In genomic region chr3:116512151-116512903, GRCm38 (mm10) we compare ENCODE assay signal across 8 mouse cellular contexts. TPM values are rescaled to one million over a fixed set of nuclear protein-coding genes. Genes with fewer than 3 reads are reported as not detected.
DNase-seq lines count a peak whose midpoint lies in the region; ATAC-seq and TF ChIP-seq lines count a peak whose summit lies in the region.

No protein-coding gene starts in this region.

- intact Hi-C loops in gastrocnemius, postnatal 36 days (cut with DNase I), result loop anchor here (10.0 kb wide), 1 partner anchor 322 kb away; no protein-coding TSS in a partner anchor

- TF ChIP-seq EP300 in ES-Bruce4 (IDR thresholded peaks at IDR 0.05; ENCODE audit: insufficient read depth, low read depth, low read length), result no peak

- peak; percentile 38 for ATAC-seq in hindbrain, embryonic 13.5 days (ENCODE audit: low FRiP score)
- ATAC-seq in liver, embryonic 13.5 days (ENCODE audit: low read depth), result no peak
- peak; percentile 32 for ATAC-seq in neural tube, embryonic 15.5 days (ENCODE audit: low FRiP score)

- TF ChIP-seq CTCF in ES-Bruce4 (IDR thresholded peaks at IDR 0.05; ENCODE audit: low read depth, low read length), result peak; percentile 74

- no peaks in the 10 kb centered on the region for H3K4me1 ChIP-seq in ES-Bruce4 (ENCODE audit: control insufficient read depth, insufficient read depth, low read length)
- peaks cover 15% of the 10 kb centered on the region for H3K4me1 ChIP-seq in hindbrain, embryonic 13.5 days (replicated peaks)
- peaks cover 34% of the 10 kb centered on the region for H3K4me1 ChIP-seq in liver, embryonic 13.5 days (replicated peaks)
- H3K4me1 ChIP-seq in neural tube, embryonic 15.5 days, result peaks cover 19% of the 10 kb centered on the region

- no peaks in the 10 kb centered on the region for H3K27me3 ChIP-seq in ES-Bruce4 (ENCODE audit: control insufficient read depth, insufficient read depth, low read length, poor library complexity, severe bottlenecking)
- H3K27me3 ChIP-seq in hindbrain, embryonic 13.5 days, result no peaks in the 10 kb centered on the region
- no peaks in the 10 kb centered on the region for H3K27me3 ChIP-seq in liver, embryonic 13.5 days
- no peaks in the 10 kb centered on the region for H3K27me3 ChIP-seq in neural tube, embryonic 15.5 days (replicated peaks)

- no peak overlapping the region for H3K27ac ChIP-seq in ES-Bruce4 (ENCODE audit: insufficient read depth, low read length)
- H3K27ac ChIP-seq in hindbrain, embryonic 13.5 days, result no peak overlapping the region
- no peak overlapping the region for H3K27ac ChIP-seq in liver, embryonic 13.5 days
- peak overlapping the region; percentile 71; the same call in 1 of the 2 replicates for H3K27ac ChIP-seq in neural tube, embryonic 15.5 days (replicated peaks)

- peak overlapping the region; percentile 67 for H3K4me2 ChIP-seq in hindbrain, embryonic 13.5 days
- H3K4me2 ChIP-seq in liver, embryonic 13.5 days, result peak overlapping the region; percentile 83
- H3K4me2 ChIP-seq in neural tube, embryonic 15.5 days, result peak overlapping the region; percentile 74

- WGBS in hindbrain, embryonic 13.5 days, result 45% methylated on average over 12 of the region's 12 CpGs
- WGBS in liver, embryonic 13.5 days (ENCODE audit: insufficient replicate concordance), result 35% methylated on average over 12 of the region's 12 CpGs
- 47% methylated on average over 12 of the region's 12 CpGs for WGBS in neural tube, embryonic 15.5 days

- H3K9me3 ChIP-seq in ES-Bruce4 (replicated peaks; ENCODE audit: control insufficient read depth, insufficient read depth, low read length, poor library complexity, severe bottlenecking), result no peaks in the 10 kb centered on the region
- no peaks in the 10 kb centered on the region for H3K9me3 ChIP-seq in hindbrain, embryonic 13.5 days
- H3K9me3 ChIP-seq in liver, embryonic 13.5 days (replicated peaks), result no peaks in the 10 kb centered on the region
- H3K9me3 ChIP-seq in neural tube, embryonic 15.5 days (replicated peaks), result no peaks in the 10 kb centered on the region

- peak; percentile 71 for DNase-seq in kidney, adult 11 months
- DNase-seq in kidney, adult 18-20 months, result no peak
- DNase-seq in cerebellum, adult 9-11 months, result peak; percentile 56
- peak; percentile 24 for DNase-seq in liver, embryonic 13.5 days
- no peak for DNase-seq in gastrocnemius, postnatal 36 days

- no peak overlapping the region for H3K4me3 ChIP-seq in ES-Bruce4 (ENCODE audit: low read depth, low read length)
- H3K4me3 ChIP-seq in hindbrain, embryonic 13.5 days, result peak overlapping the region; percentile 61
- H3K4me3 ChIP-seq in liver, embryonic 13.5 days (replicated peaks), result peak overlapping the region; percentile 62
- peak overlapping the region; percentile 62 for H3K4me3 ChIP-seq in neural tube, embryonic 15.5 days (replicated peaks)

- no peak for TF ChIP-seq POLR2A in ES-Bruce4 (IDR thresholded peaks at IDR 0.05; ENCODE audit: insufficient read depth, low read length)

- no peak overlapping the region for H3K9ac ChIP-seq in ES-Bruce4 (ENCODE audit: low read depth, poor library complexity, severe bottlenecking)
- 0 out of 2 replicates have a peak overlapping the region, but pooled peaks have one; percentile 73 for H3K9ac ChIP-seq in hindbrain, embryonic 13.5 days
- no peak overlapping the region for H3K9ac ChIP-seq in liver, embryonic 13.5 days
- peak overlapping the region; percentile 63; the same call in 1 of the 2 replicates for H3K9ac ChIP-seq in neural tube, embryonic 15.5 days (replicated peaks)

- no peaks in the 10 kb centered on the region for H3K36me3 ChIP-seq in ES-Bruce4 (ENCODE audit: control insufficient read depth, insufficient read depth, low read length, poor library complexity, severe bottlenecking)
- H3K36me3 ChIP-seq in hindbrain, embryonic 13.5 days, result no peaks in the 10 kb centered on the region
- no peaks in the 10 kb centered on the region for H3K36me3 ChIP-seq in liver, embryonic 13.5 days
- 0 out of 2 replicates have a peak, but pooled peaks cover 2% of the 10 kb centered on the region for H3K36me3 ChIP-seq in neural tube, embryonic 15.5 days

RNA-seq across cellular contexts. Expression of gene Dbt, which starts 0.5 kb away (rescaled TPM):
- polyA plus RNA-seq in ES-Bruce4 (2011; ENCODE audit: insufficient read depth, insufficient read length, low read depth, missing spikeins), result 34.4 and 37.6 TPM in 2 replicates
- 11.8 and 12.9 TPM in 2 replicates for polyA plus RNA-seq in hindbrain, embryonic 13.5 days (2015; fragmentation: Nextera tagmentation; extraction: Ambion mirVana)
- polyA plus RNA-seq in liver, embryonic 13.5 days (2015; fragmentation: Nextera tagmentation; extraction: Ambion mirVana), result 9.1 and 11.9 TPM in 2 replicates
- polyA plus RNA-seq in neural tube, embryonic 15.5 days (2015; fragmentation: Nextera tagmentation; extraction: Ambion mirVana), result 13.7 and 15.4 TPM in 2 replicates
- total RNA-seq in gastrocnemius, postnatal 36 days (2021), result 10 to 100 TPM; 19.4 to 31.0 TPM

RNA-seq across cellular contexts. Expression of gene Rtca, which starts 4.3 kb away (rescaled TPM):
- 47.6 and 50.9 TPM in 2 replicates for polyA plus RNA-seq in ES-Bruce4 (2011; ENCODE audit: insufficient read depth, insufficient read length, low read depth, missing spikeins)
- polyA plus RNA-seq in hindbrain, embryonic 13.5 days (2015; fragmentation: Nextera tagmentation; extraction: Ambion mirVana), result 115 and 120 TPM in 2 replicates
- 40.3 and 43.3 TPM in 2 replicates for polyA plus RNA-seq in liver, embryonic 13.5 days (2015; fragmentation: Nextera tagmentation; extraction: Ambion mirVana)
- polyA plus RNA-seq in neural tube, embryonic 15.5 days (2015; fragmentation: Nextera tagmentation; extraction: Ambion mirVana), result 99.8 and 112 TPM in 2 replicates
- 10 to 100 TPM; 19.3 to 21.8 TPM for total RNA-seq in gastrocnemius, postnatal 36 days (2021)

RNA-seq across cellular contexts. Expression of gene Lrrc39, which starts 50.4 kb away (rescaled TPM):
- 0.19 TPM in 1 of 2 replicates, not detected in the other for polyA plus RNA-seq in ES-Bruce4 (2011; ENCODE audit: insufficient read depth, insufficient read length, low read depth, missing spikeins)
- polyA plus RNA-seq in hindbrain, embryonic 13.5 days (2015; fragmentation: Nextera tagmentation; extraction: Ambion mirVana), result 0.48 and 0.53 TPM in 2 replicates
- 3.3 and 3.4 TPM in 2 replicates for polyA plus RNA-seq in liver, embryonic 13.5 days (2015; fragmentation: Nextera tagmentation; extraction: Ambion mirVana)
- polyA plus RNA-seq in neural tube, embryonic 15.5 days (2015; fragmentation: Nextera tagmentation; extraction: Ambion mirVana), result 0.40 and 0.45 TPM in 2 replicates
- total RNA-seq in gastrocnemius, postnatal 36 days (2021), result 10 to 100 TPM; 49.4 to 55.3 TPM

Comparison
In these comparisons a context has a peak if more than half of its experiments do, and no peak if none do; other contexts are left out.
1. DNase-seq: peak in kidney, adult 11 months (single experiment), cerebellum, adult 9-11 months (single experiment) and liver, embryonic 13.5 days (single experiment); none in kidney, adult 18-20 months (single experiment) and gastrocnemius, postnatal 36 days (0 of 2).
2. H3K9ac ChIP-seq: peak in hindbrain, embryonic 13.5 days (single experiment) and neural tube, embryonic 15.5 days (single experiment); none in ES-Bruce4 (single experiment) and liver, embryonic 13.5 days (single experiment).
3. Peak in every context shown above with its lines, with median percentiles within 50 percentile points of each other: H3K4me2 ChIP-seq.